Mouse (Mus musculus): ENCODE measurements around the gene Zfp423.

- TF ChIP-seq POLR2A (IDR thresholded peaks at IDR 0.05; ENCODE audit: low read depth, low read length), result no peak
- no peak for TF ChIP-seq CTCF (IDR thresholded peaks at IDR 0.05; ENCODE audit: borderline replicate concordance, insufficient read depth, low read length)
These were observed 175.2 kb downstream of the Zfp423 start for GRCm38 (mm10) chr8:87784227-87784626.
